Mouse (Mus musculus): Measurements from ENCODE around the gene Mfsd4b5.

DNA sequence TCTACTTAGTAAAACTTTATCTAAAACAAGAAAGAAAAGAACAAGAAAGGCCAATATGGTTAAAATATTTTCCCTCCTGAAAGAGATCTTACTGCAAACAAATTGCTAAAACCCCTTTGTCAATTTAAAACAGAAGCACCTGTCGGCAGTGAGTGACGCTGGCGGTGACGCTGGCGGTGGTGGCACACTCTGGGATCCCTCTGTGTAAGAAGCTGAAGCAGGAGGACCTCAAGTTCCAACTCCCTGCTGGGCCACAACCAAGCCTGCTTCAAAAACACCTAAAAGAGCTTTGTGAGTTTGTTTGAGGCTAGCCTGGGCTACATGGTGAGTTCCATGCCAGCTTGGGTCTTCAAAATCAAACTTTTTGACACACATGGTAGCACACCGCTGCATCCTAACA lies 48.5 kb upstream of the Mfsd4b5 start:
- TF ChIP-seq CTCF (IDR thresholded peaks at IDR 0.05; ENCODE audit: extremely low read depth, insufficient read length, insufficient replicate concordance, low read depth, low read length) (no peak), POLR2A (IDR thresholded peaks at IDR 0.05; ENCODE audit: low read depth, low read length) (no peak)
